Mouse (Mus musculus) liver, embryonic 12.5 days (tissue): ENCODE data around the gene Hoga1. TPM values are rescaled to one million over a fixed set of nuclear protein-coding genes. Genes with fewer than 3 reads are reported as not detected.

Experiments
- ATAC-seq: fragments of 200-750 bp; cut with Nextera tagmentation; 2 replicates; pipeline ENCODE4 v1.8.0; 2017; ENCODE audit warnings: moderate number of reproducible peaks, mild to moderate bottlenecking, moderate library complexity
- H3K27ac ChIP-seq: fragments of 300-500 bp; sonication (generic); 2 replicates; pipeline ENCODE4 v1.5.1; 2016; ENCODE audit warnings: mild to moderate bottlenecking
- H3K27me3 ChIP-seq: fragments of 300-500 bp; sonication (generic); replicated peaks from 2 replicates; pipeline ENCODE4 v1.6.1; 2016; ENCODE audit warnings: mild to moderate bottlenecking, moderate library complexity
- H3K36me3 ChIP-seq: fragments of 300-500 bp; sonication (generic); 2 replicates; pipeline ENCODE4 v1.6.1; 2016; ENCODE audit warnings: mild to moderate bottlenecking, moderate library complexity
- H3K4me1 ChIP-seq: fragments of 300-500 bp; sonication (generic); 2 replicates; pipeline ENCODE4 v1.6.1; 2016
- H3K4me2 ChIP-seq: fragments of 300-500 bp; sonication (generic); 2 replicates; pipeline ENCODE4 v1.6.1; 2016; ENCODE audit warnings: mild to moderate bottlenecking, moderate library complexity
- H3K4me3 ChIP-seq: fragments of 300-500 bp; sonication (generic); 2 replicates; pipeline ENCODE4 v1.5.1; 2016; ENCODE audit warnings: mild to moderate bottlenecking, moderate library complexity
- H3K9ac ChIP-seq: fragments of 300-500 bp; sonication (generic); 2 replicates; pipeline ENCODE4 v1.6.1; 2016; ENCODE audit warnings: mild to moderate bottlenecking, moderate library complexity
- H3K9me3 ChIP-seq: fragments of 300-500 bp; sonication (generic); replicated peaks from 2 replicates; pipeline ENCODE4 v1.6.1; 2016; ENCODE audit warnings: mild to moderate bottlenecking, moderate library complexity
- WGBS: fragments of 180-500 bp; shearing (Covaris S2); methylation state at CpG from one replicate; pipeline ENCODE4 v1.1.7; 2016; ENCODE audit not compliant: insufficient replicate concordance; 5-methylcytosine and 5-hydroxymethylcytosine counted together
- polyA plus RNA-seq: library from polyadenylated mRNA; unstranded; fragments of >200 nt; fragmentation: Nextera tagmentation; extraction: Ambion mirVana; gene quantifications from 2 replicates; pipeline ENCODE4 v1.2.1, GENCODE M21; 2016

The Hoga1 gene
- polyA plus RNA-seq, 1 experiment from 2014 or later: 11.6 TPM

DNA sequence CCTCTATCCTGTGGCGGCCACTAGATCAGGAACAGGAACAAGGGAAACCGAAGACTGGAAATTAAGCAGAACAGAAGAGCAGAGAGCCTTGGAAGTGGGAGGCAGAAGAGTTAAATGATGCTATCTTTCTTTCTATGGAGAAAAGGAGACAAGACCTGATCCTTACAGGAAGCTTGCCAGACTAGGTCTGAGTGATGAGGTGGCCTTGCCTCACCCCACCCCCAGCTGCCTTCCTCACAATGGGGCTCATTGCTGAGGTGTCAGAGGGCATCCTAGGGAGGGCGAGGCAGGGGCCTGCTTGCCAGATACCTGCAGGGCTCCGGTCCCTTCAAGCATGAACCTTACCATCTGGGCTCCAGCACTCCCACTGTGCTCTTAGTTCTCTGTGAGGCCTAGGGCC lies 6.5 kb downstream of the Hoga1 start, which contains the start of gene 4933411K16Rik:
TSS of gene 4933411K16Rik (plus strand) at position 301 of the 400 bp plus-strand sequence.
- Histone ChIP-seq H3K9me3 (no peaks in the 10 kb centered on the region), H3K27ac (no peak within 1 kb of the TSS), H3K27me3 (no peaks in the 10 kb centered on the region), H3K4me3 (no peak within 1 kb of the TSS), H3K9ac (no peak within 1 kb of the TSS), H3K4me2 (no peak within 1 kb of the TSS), H3K36me3 (peaks cover 4% of the 10 kb centered on the region; the same call in 1 of the 2 replicates), H3K4me1 (peaks cover 12% of the 10 kb centered on the region; the same call in 1 of the 2 replicates)
- 62% methylated on average over 4 of the region's 4 CpGs for WGBS
- ATAC-seq: no peak

DNA sequence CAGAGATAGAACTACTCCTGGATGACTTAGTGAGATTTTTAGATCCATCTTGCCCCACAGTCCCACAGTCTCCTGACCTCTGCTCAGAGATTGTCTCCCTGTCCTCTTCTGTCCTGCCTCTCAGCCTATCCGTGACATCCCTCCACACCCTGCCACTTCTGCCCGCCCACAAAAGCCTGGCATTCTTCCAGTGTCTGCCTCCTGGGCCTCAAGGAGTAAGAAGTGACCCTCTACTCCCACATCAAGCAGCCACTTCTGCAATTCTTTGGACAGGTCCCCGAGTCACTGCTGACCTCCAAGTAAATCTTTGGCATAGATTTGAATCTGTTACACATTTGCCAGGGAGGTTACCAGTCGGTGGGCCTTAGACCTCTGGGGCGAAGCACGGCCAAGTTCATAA lies 8.8 kb downstream of the Hoga1 start:
- H3K4me2 ChIP-seq: no peak overlapping the region
- peaks cover 4% of the 10 kb centered on the region; the same call in 1 of the 2 replicates for H3K36me3 ChIP-seq
- H3K27me3 ChIP-seq: no peaks in the 10 kb centered on the region
- no peak overlapping the region for H3K27ac ChIP-seq
- H3K4me3 ChIP-seq: no peak overlapping the region
- no peak for ATAC-seq
- H3K9ac ChIP-seq: no peak overlapping the region
- peaks cover 12% of the 10 kb centered on the region; the same call in 1 of the 2 replicates for H3K4me1 ChIP-seq
- H3K9me3 ChIP-seq: no peaks in the 10 kb centered on the region
- 66% methylated on average over 6 of the region's 6 CpGs for WGBS

DNA sequence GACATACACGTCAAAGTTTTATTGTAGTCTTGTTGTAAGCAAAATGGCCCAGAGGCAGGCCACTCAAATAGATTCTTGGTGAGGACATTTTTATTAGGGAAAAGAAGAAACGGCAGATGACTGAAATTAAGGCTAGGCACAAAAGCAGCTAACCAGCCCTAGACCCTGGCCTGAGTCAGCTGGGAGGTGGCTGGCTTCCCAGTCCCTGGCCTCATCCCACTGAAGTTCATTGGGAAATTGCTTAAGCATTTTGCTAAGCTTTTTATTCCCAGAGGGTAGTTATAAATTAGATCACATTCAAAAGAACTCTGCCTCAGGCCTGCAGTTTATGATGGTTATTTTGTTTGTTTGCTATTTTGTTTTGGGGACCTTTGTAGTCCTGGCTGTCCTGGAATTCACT lies 10.5 kb downstream of the Hoga1 start:
- Histone ChIP-seq H3K9ac (no peak overlapping the region), H3K9me3 (no peaks in the 10 kb centered on the region), H3K4me3 (no peak overlapping the region), H3K27ac (no peak overlapping the region), H3K4me2 (no peak overlapping the region), H3K4me1 (0 out of 2 replicates have a peak, but pooled peaks cover 8% of the 10 kb centered on the region), H3K27me3 (no peaks in the 10 kb centered on the region), H3K36me3 (peaks cover 4% of the 10 kb centered on the region; the same call in 1 of the 2 replicates)
- no peak for ATAC-seq
- 72% methylated on average over 2 of the region's 2 CpGs for WGBS

DNA sequence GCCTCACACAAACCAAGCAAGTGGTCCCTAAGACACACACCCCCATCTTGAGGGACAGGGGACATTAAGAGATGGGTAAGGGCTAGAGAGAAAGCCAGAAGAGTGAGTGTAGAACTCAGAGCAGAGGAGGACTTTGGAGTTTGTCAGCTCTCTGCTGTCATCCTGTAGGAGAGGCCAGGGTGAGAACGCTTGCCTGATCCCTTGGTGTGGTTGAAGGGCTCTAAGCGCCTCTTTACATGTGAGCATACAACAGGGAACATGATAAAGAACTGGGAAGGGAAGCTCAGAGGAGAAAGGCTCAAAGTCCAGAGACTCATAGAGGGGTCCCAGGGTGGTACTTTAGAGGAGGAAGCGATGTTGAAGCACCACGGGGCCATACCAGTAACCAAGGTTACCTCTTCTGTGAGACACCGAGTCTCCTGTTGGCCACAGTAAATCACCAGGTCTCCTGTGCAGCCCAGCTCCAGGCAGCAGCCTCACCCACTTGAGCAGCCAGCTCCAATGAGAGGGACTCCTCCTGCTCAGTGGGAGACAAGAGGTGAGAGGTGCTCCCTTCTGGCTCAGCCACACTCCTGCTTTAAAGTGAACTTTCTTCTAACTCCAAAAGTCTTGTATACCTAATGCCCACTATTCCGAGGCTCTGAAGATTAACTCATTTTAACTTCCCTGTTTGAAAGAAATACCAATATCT lies 11.5 kb downstream of the Hoga1 start:
- no peaks in the 10 kb centered on the region for H3K27me3 ChIP-seq
- no peak overlapping the region for H3K4me2 ChIP-seq
- no peak overlapping the region for H3K27ac ChIP-seq
- WGBS: 61% methylated on average over 6 of the region's 6 CpGs
- peaks cover 4% of the 10 kb centered on the region; the same call in 1 of the 2 replicates for H3K36me3 ChIP-seq
- H3K4me3 ChIP-seq: no peak overlapping the region
- no peak overlapping the region for H3K9ac ChIP-seq
- no peaks in the 10 kb centered on the region for H3K9me3 ChIP-seq
- 0 out of 2 replicates have a peak, but pooled peaks cover 4% of the 10 kb centered on the region for H3K4me1 ChIP-seq
- no peak for ATAC-seq

GRCm38 (mm10) chr19:42058426-42058825 lies 13.0 kb downstream of the Hoga1 start:
- Histone ChIP-seq H3K4me2 (no peak overlapping the region), H3K9me3 (no peaks in the 10 kb centered on the region), H3K4me3 (no peak overlapping the region), H3K36me3 (no peaks in the 10 kb centered on the region; the same call in 1 of the 2 replicates), H3K9ac (no peak overlapping the region), H3K4me1 (no peaks in the 10 kb centered on the region), H3K27ac (no peak overlapping the region), H3K27me3 (no peaks in the 10 kb centered on the region)
- 60% methylated on average over 7 of the region's 7 CpGs for WGBS
- no peak for ATAC-seq

DNA sequence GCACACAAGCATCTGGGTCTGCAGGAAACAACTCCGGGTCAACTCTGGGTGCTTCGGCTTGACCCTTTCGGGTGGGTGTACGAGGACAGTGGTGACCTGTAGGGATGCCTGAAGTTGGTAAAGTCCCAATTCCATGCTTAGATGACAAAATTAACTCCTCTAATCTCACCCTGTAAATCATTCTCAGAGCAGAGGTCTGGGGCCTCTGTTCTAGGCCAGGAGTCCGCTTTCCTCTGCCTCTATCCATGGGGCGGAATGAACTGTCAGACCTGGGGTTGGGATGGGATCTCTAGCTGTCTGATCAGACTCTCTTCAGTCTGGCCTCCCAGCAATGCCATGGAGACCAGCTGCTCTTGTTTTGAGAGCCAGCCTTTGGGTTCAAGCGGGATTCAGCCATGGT lies 16.0 kb downstream of the Hoga1 start:
- Histone ChIP-seq H3K4me2 (no peak overlapping the region), H3K9me3 (no peaks in the 10 kb centered on the region), H3K4me3 (no peak overlapping the region), H3K4me1 (no peaks in the 10 kb centered on the region), H3K36me3 (peaks cover 2% of the 10 kb centered on the region; the same call in 1 of the 2 replicates), H3K27ac (no peak overlapping the region), H3K27me3 (no peaks in the 10 kb centered on the region), H3K9ac (no peak overlapping the region)
- no peak; the same call in 1 of the 2 replicates for ATAC-seq
- 81% methylated on average over 7 of the region's 7 CpGs for WGBS

DNA sequence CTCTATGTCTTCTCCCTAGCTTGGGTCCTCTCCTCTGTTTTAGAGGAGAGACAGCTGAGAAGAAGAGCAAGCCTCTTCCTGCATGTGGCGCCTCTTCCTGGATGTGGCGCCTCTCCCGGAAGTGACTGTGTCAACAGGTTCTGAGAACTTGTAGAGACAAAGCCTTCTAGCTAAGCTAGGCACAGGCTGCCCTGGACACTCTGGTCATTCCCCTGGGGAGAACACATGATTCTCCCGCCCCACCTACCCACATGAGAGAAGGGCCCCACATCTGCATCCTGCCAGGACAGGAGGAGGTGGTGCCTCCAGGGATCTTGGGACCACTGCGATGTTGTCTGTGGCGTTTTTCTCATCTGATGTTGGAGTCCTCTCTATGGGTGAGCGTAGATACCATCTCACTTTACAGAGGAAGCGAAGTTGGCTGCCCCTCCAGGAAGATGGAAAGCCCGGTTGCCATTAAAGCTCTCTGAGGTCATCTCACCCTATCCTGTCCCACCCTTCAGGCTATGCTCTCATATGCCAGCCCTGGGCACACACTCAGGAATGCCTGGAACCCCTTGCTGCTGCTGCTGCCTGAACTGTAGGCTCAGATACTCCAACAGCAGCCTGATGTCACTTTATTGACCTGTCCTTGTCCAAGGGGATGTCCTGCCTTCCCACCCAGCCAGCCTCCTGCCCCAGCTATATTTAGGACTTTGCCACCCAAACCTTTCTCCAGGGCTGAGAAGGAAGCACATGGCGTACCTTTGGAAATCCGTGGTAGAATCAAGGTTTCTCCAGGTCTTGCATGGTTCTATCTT lies 23.2 kb downstream of the Hoga1 start:
- H3K9ac ChIP-seq: no peak overlapping the region
- ATAC-seq: no peak
- H3K27ac ChIP-seq: no peak overlapping the region
- H3K4me3 ChIP-seq: no peak overlapping the region
- H3K27me3 ChIP-seq: no peaks in the 10 kb centered on the region
- peaks cover 6% of the 10 kb centered on the region; the same call in 1 of the 2 replicates for H3K36me3 ChIP-seq
- H3K4me1 ChIP-seq: peaks cover 4% of the 10 kb centered on the region; the same call in 1 of the 2 replicates
- H3K4me2 ChIP-seq: no peak overlapping the region
- 61% methylated on average over 11 of the region's 11 CpGs for WGBS
- H3K9me3 ChIP-seq: no peaks in the 10 kb centered on the region

DNA sequence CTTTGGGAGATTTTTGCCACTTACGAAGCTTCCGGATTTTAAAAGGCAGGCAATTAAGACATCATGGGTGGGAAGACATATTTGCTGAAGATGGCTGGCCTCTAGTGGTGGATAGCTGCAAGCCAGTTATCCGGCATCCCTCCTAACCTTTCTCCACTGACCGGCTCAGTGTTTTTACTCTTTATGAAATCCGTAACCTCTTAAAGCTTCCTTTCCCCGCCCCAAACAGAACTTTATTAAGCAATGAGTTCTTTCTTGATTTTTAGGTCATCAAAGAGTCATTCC lies 23.8 kb downstream of the Hoga1 start:
- no peak for ATAC-seq

GRCm38 (mm10) chr19:42071221-42071620 lies 25.8 kb downstream of the Hoga1 start:
- Histone ChIP-seq H3K27me3 (no peaks in the 10 kb centered on the region), H3K27ac (peak overlapping the region; percentile 28), H3K4me2 (no peak overlapping the region), H3K36me3 (peaks cover 6% of the 10 kb centered on the region; the same call in 1 of the 2 replicates), H3K9me3 (no peaks in the 10 kb centered on the region), H3K9ac (no peak overlapping the region), H3K4me3 (no peak overlapping the region), H3K4me1 (peaks cover 4% of the 10 kb centered on the region; the same call in 1 of the 2 replicates)
- no peak for ATAC-seq
- WGBS: 71% methylated on average over 7 of the region's 7 CpGs

More for the DNA sequence above, 23.8 kb downstream of the Hoga1 start:
- WGBS: 71% methylated on average over 6 of the region's 6 CpGs
- Histone ChIP-seq H3K4me2 (no peak overlapping the region), H3K4me1 (peaks cover 4% of the 10 kb centered on the region; the same call in 1 of the 2 replicates), H3K27ac (no peak overlapping the region), H3K36me3 (peaks cover 6% of the 10 kb centered on the region; the same call in 1 of the 2 replicates), H3K9ac (no peak overlapping the region), H3K9me3 (no peaks in the 10 kb centered on the region), H3K4me3 (no peak overlapping the region), H3K27me3 (no peaks in the 10 kb centered on the region)

GRCm38 (mm10) chr19:42071886-42072608 lies 26.6 kb downstream of the Hoga1 start:
- Histone ChIP-seq H3K4me1 (peaks cover 4% of the 10 kb centered on the region; the same call in 1 of the 2 replicates), H3K9me3 (no peaks in the 10 kb centered on the region), H3K4me3 (no peak overlapping the region), H3K4me2 (no peak overlapping the region), H3K36me3 (0 out of 2 replicates have a peak, but pooled peaks cover 3% of the 10 kb centered on the region), H3K9ac (no peak overlapping the region), H3K27me3 (no peaks in the 10 kb centered on the region), H3K27ac (peak overlapping the region; percentile 75)
- 62% methylated on average over 15 of the region's 15 CpGs for WGBS
- ATAC-seq: peak; percentile 73

- H3K4me3 ChIP-seq: no peak overlapping the region
- no peak overlapping the region for H3K9ac ChIP-seq
- no peak overlapping the region for H3K4me2 ChIP-seq
- 74% methylated on average over 7 of the region's 7 CpGs for WGBS
- no peaks in the 10 kb centered on the region for H3K27me3 ChIP-seq
- H3K36me3 ChIP-seq: 0 out of 2 replicates have a peak, but pooled peaks cover 3% of the 10 kb centered on the region
- peaks cover 4% of the 10 kb centered on the region; the same call in 1 of the 2 replicates for H3K4me1 ChIP-seq
- no peaks in the 10 kb centered on the region for H3K9me3 ChIP-seq
- ATAC-seq: no peak
- H3K27ac ChIP-seq: peak overlapping the region; percentile 75
These were observed 27.4 kb downstream of the Hoga1 start for GRCm38 (mm10) chr19:42072802-42073201.
